Mouse (Mus musculus): Measurements from ENCODE around the gene Tmem98. TPM values are rescaled to one million over a fixed set of nuclear protein-coding genes. Genes with fewer than 3 reads are reported as not detected.
A peak's percentile ranks its signal among the peaks of the same experiment; 100 is the strongest.

Gene Tmem98
- 27.8 and 34.0 TPM in 2 replicates for polyA plus RNA-seq (2012; rRNA removed)

- Histone ChIP-seq H3K4me1 (ENCODE audit: control insufficient read depth, insufficient read depth, low read length) (no peaks in the 10 kb centered on the region), H3K27me3 (ENCODE audit: control insufficient read depth, insufficient read depth, low read length) (no peaks in the 10 kb centered on the region; the same call in 1 of the 2 replicates), H3K27ac (ENCODE audit: insufficient read depth, low read length) (peak within 1 kb of the TSS; percentile 53; the same call in 1 of the 2 replicates), H3K4me3 (replicated peaks; ENCODE audit: insufficient read depth, low read depth, low read length) (peak within 1 kb of the TSS; percentile 28)
- peak; percentile 22 to 34 for DNase-seq
- 2% methylated on average over 54 of the region's 54 CpGs for WGBS
- TF ChIP-seq CTCF (IDR thresholded peaks at IDR 0.05; ENCODE audit: borderline replicate concordance, insufficient read depth, low read depth, low read length) (no peak), POLR2A (IDR thresholded peaks at IDR 0.05; ENCODE audit: borderline replicate concordance, insufficient read depth, low read length) (no peak)
These were observed at the start of gene Tmem98 for GRCm38 (mm10) chr11:80809993-80810821. Gene Tmem98 (plus strand): TSS chr11:80810175.

GRCm38 (mm10) chr11:80761285-80761974, 48.5 kb upstream of the Tmem98 start:
- Histone ChIP-seq H3K27me3 (ENCODE audit: control insufficient read depth, insufficient read depth, low read length) (no peaks in the 10 kb centered on the region), H3K27ac (ENCODE audit: insufficient read depth, low read length) (no peak overlapping the region), H3K4me1 (ENCODE audit: control insufficient read depth, insufficient read depth, low read length) (no peaks in the 10 kb centered on the region; the same call in 1 of the 2 replicates), H3K4me3 (replicated peaks; ENCODE audit: insufficient read depth, low read depth, low read length) (no peak overlapping the region)
- DNase-seq = no peak
- 62% methylated on average over 3 of the region's 3 CpGs for WGBS
- TF ChIP-seq CTCF (IDR thresholded peaks at IDR 0.05; ENCODE audit: borderline replicate concordance, insufficient read depth, low read depth, low read length) (no peak), POLR2A (IDR thresholded peaks at IDR 0.05; ENCODE audit: borderline replicate concordance, insufficient read depth, low read length) (no peak)

- Histone ChIP-seq H3K27ac (ENCODE audit: insufficient read depth, low read length) (no peak overlapping the region), H3K4me3 (replicated peaks; ENCODE audit: insufficient read depth, low read depth, low read length) (no peak overlapping the region), H3K27me3 (ENCODE audit: control insufficient read depth, insufficient read depth, low read length) (no peaks in the 10 kb centered on the region), H3K4me1 (ENCODE audit: control insufficient read depth, insufficient read depth, low read length) (no peaks in the 10 kb centered on the region; the same call in 1 of the 2 replicates)
- 73% methylated on average over 4 of the region's 4 CpGs for WGBS
- TF ChIP-seq POLR2A (IDR thresholded peaks at IDR 0.05; ENCODE audit: borderline replicate concordance, insufficient read depth, low read length) (no peak), CTCF (IDR thresholded peaks at IDR 0.05; ENCODE audit: borderline replicate concordance, insufficient read depth, low read depth, low read length) (no peak)
- no peak for DNase-seq
These were observed 47.9 kb upstream of the Tmem98 start for GRCm38 (mm10) chr11:80762066-80762465.

GRCm38 (mm10) chr11:80766068-80766467, 43.9 kb upstream of the Tmem98 start:
- 89% methylated on average over 4 of the region's 4 CpGs for WGBS

GRCm38 (mm10) chr11:80766472-80767319, 43.3 kb upstream of the Tmem98 start:
- WGBS = 81% methylated on average over 6 of the region's 6 CpGs

More at GRCm38 (mm10) chr11:80766068-80766467, 43.9 kb upstream of the Tmem98 start:
- TF ChIP-seq CTCF (IDR thresholded peaks at IDR 0.05; ENCODE audit: borderline replicate concordance, insufficient read depth, low read depth, low read length) (no peak), POLR2A (IDR thresholded peaks at IDR 0.05; ENCODE audit: borderline replicate concordance, insufficient read depth, low read length) (no peak)
- DNase-seq = no peak
- Histone ChIP-seq H3K27me3 (ENCODE audit: control insufficient read depth, insufficient read depth, low read length) (no peaks in the 10 kb centered on the region), H3K4me1 (ENCODE audit: control insufficient read depth, insufficient read depth, low read length) (no peaks in the 10 kb centered on the region; the same call in 1 of the 2 replicates), H3K27ac (ENCODE audit: insufficient read depth, low read length) (no peak overlapping the region), H3K4me3 (replicated peaks; ENCODE audit: insufficient read depth, low read depth, low read length) (no peak overlapping the region)

GRCm38 (mm10) chr11:80767320-80767617, 42.7 kb upstream of the Tmem98 start:
- Histone ChIP-seq H3K27me3 (ENCODE audit: control insufficient read depth, insufficient read depth, low read length) (no peaks in the 10 kb centered on the region), H3K4me1 (ENCODE audit: control insufficient read depth, insufficient read depth, low read length) (no peaks in the 10 kb centered on the region; the same call in 1 of the 2 replicates), H3K27ac (ENCODE audit: insufficient read depth, low read length) (no peak overlapping the region), H3K4me3 (replicated peaks; ENCODE audit: insufficient read depth, low read depth, low read length) (no peak overlapping the region)
- 73% methylated on average over 3 of the region's 3 CpGs for WGBS
- TF ChIP-seq CTCF (IDR thresholded peaks at IDR 0.05; ENCODE audit: borderline replicate concordance, insufficient read depth, low read depth, low read length) (no peak), POLR2A (IDR thresholded peaks at IDR 0.05; ENCODE audit: borderline replicate concordance, insufficient read depth, low read length) (no peak)
- no peak for DNase-seq

More at GRCm38 (mm10) chr11:80766472-80767319, 43.3 kb upstream of the Tmem98 start:
- Histone ChIP-seq H3K27ac (ENCODE audit: insufficient read depth, low read length) (no peak overlapping the region), H3K4me1 (ENCODE audit: control insufficient read depth, insufficient read depth, low read length) (no peaks in the 10 kb centered on the region; the same call in 1 of the 2 replicates), H3K27me3 (ENCODE audit: control insufficient read depth, insufficient read depth, low read length) (no peaks in the 10 kb centered on the region), H3K4me3 (replicated peaks; ENCODE audit: insufficient read depth, low read depth, low read length) (no peak overlapping the region)
- TF ChIP-seq CTCF (IDR thresholded peaks at IDR 0.05; ENCODE audit: borderline replicate concordance, insufficient read depth, low read depth, low read length) (no peak), POLR2A (IDR thresholded peaks at IDR 0.05; ENCODE audit: borderline replicate concordance, insufficient read depth, low read length) (no peak)
- no peak for DNase-seq

- no peak for DNase-seq
- H3K27me3 ChIP-seq (ENCODE audit: control insufficient read depth, insufficient read depth, low read length) = no peaks in the 10 kb centered on the region
- 91% methylated on average over 3 of the region's 3 CpGs for WGBS
- no peak overlapping the region for H3K4me3 ChIP-seq (replicated peaks; ENCODE audit: insufficient read depth, low read depth, low read length)
- TF ChIP-seq CTCF (IDR thresholded peaks at IDR 0.05; ENCODE audit: borderline replicate concordance, insufficient read depth, low read depth, low read length) = no peak
- TF ChIP-seq POLR2A (IDR thresholded peaks at IDR 0.05; ENCODE audit: borderline replicate concordance, insufficient read depth, low read length) = no peak
- no peak overlapping the region for H3K27ac ChIP-seq (ENCODE audit: insufficient read depth, low read length)
- H3K4me1 ChIP-seq (ENCODE audit: control insufficient read depth, insufficient read depth, low read length) = no peaks in the 10 kb centered on the region; the same call in 1 of the 2 replicates
These were observed 38.8 kb upstream of the Tmem98 start for GRCm38 (mm10) chr11:80771186-80771585.

All from cerebellum, adult 2 months (tissue).